Mouse (Mus musculus): ENCODE data around the gene Htr2a. TPM values are rescaled to one million over a fixed set of nuclear protein-coding genes. Genes with fewer than 3 reads are reported as not detected.

The Htr2a gene
- total RNA-seq, 2 experiments from 2014 or later = 24.5 to 29.3 TPM

DNA sequence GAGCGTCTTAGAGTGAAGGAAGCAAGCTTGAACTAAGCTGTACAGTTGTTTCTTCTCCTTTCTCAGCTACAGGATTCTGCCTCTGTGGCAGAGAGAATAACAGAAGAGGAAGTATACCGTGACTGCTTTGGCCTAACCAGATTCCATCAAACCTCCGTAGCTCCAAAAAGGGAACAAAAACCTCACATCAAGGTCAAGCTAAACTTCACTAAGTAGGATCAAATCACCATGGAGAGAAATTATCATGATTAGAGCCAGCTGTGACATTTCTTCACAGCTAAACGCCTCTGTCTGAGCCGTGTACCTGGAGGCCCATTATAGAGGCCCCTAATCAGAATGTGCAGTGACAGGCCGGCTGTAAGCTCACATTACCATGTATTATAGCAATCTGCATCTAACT lies 63.3 kb downstream of the Htr2a start:
- Histone ChIP-seq H3K4me3 (no peak overlapping the region), H3K27ac (no peak overlapping the region)
- intact Hi-C loops (cut with DNase I) = loop anchor here (10.0 kb wide), 1 partner anchor 1129 kb away; no protein-coding TSS in a partner anchor
- TF ChIP-seq CTCF (IDR thresholded peaks at IDR 0.05) = no peak
- no peak for DNase-seq (ENCODE audit: extremely low spot score in 1 of 2, low spot score in 2 of 2)

DNA sequence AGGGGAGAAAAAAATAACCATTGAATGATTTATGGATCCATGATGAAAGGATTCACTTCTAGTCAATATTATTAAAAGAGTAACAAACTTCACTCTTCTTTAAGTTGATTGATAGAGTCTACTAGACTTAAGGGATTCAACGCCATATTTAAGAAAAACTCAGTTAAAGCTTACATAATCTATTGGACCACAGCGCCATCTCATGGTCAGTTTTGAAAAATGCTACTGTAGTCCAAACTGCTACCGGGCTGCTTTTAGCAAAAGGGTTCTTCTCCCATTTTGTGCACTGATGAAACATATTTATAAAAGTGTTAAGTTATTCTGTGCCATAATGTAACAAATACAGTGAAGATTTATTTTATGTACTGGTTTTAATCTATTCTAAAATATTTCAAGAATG lies 68.4 kb downstream of the Htr2a start:
- DNase-seq (ENCODE audit: extremely low spot score in 1 of 2, low spot score in 2 of 2) = peak; percentile 28 to 33
- peak; percentile 77 for TF ChIP-seq CTCF (IDR thresholded peaks at IDR 0.05)
- intact Hi-C loops (cut with DNase I) = loop anchor here (2.0 to 10.0 kb wide), 5 partner anchors 66 to 1182 kb away; partner anchors contain the start of gene Sucla2
- no peak overlapping the region for H3K27ac ChIP-seq
- no peak overlapping the region for H3K4me3 ChIP-seq

DNA sequence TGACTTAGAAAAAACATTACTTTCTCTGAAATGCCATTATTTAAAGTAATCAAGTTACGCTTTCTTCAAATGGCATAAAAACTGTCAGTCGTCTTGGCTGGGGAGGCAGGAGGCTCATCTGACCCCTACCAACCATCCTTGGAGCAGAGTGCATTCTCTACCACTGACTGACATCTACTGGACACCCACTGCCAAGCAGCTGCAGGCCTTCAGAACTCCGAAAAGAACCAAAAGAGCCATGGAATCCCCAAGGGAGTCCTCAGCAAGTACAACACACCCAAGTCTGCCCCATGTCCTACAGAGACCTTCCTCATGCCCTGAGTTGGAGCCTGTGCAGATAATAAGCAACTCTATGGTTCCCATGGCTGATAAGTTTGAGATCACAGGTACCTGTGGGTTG lies 82.9 kb downstream of the Htr2a start:
- TF ChIP-seq CTCF (IDR thresholded peaks at IDR 0.05) = peak; percentile 35
- intact Hi-C loops (cut with DNase I) = no loop called here

DNA sequence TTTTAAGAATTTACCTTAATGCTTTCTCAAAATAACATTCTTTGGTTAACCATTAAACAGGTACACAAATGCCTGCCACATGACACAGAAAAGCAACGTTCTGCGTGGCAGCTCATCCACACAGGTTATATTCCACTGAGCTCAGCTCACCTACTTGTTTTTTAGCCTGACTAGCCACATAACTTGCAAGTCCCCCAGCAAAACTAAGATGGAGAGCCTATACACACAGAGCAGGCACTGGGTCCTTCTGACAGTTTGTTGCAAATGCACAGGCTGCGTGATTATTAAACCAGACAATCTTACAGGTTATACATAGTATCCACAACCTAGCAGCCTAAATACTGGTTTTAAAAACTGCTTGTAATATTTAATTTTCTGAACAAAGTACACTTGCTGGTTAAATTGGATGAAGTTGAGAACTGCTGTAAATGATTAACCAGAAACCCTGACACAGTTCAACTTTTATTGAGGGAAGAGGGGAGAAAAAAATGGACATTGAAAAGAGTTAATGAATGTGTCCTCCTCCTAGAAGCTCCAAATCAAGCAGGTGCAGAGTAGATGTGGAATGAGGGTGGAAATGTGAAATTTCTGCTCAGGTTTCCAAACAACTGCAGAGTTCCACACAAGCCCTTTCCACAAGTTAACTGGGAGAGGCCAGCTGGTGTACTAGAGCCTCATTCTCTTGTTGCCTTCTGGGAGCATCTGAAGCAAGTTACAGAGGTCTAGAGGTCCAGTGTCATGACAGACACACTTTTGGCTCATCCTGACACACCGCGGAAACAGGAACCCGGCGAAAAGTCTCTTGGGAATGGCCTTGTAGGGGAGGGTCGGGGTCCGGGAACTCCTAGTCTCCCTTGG lies 90.8 kb downstream of the Htr2a start:
- intact Hi-C loops (cut with DNase I) = no loop called here
- TF ChIP-seq CTCF (IDR thresholded peaks at IDR 0.05) = no peak
- H3K4me3 ChIP-seq = peak overlapping the region; percentile 63
- no peak for DNase-seq (ENCODE audit: extremely low spot score in 1 of 2, low spot score in 2 of 2)
- H3K27ac ChIP-seq = no peak overlapping the region

More for the DNA sequence above, 82.9 kb downstream of the Htr2a start:
- DNase-seq (ENCODE audit: extremely low spot score in 1 of 2, low spot score in 2 of 2) = no peak
- Histone ChIP-seq H3K27ac (no peak overlapping the region), H3K4me3 (no peak overlapping the region)

DNA sequence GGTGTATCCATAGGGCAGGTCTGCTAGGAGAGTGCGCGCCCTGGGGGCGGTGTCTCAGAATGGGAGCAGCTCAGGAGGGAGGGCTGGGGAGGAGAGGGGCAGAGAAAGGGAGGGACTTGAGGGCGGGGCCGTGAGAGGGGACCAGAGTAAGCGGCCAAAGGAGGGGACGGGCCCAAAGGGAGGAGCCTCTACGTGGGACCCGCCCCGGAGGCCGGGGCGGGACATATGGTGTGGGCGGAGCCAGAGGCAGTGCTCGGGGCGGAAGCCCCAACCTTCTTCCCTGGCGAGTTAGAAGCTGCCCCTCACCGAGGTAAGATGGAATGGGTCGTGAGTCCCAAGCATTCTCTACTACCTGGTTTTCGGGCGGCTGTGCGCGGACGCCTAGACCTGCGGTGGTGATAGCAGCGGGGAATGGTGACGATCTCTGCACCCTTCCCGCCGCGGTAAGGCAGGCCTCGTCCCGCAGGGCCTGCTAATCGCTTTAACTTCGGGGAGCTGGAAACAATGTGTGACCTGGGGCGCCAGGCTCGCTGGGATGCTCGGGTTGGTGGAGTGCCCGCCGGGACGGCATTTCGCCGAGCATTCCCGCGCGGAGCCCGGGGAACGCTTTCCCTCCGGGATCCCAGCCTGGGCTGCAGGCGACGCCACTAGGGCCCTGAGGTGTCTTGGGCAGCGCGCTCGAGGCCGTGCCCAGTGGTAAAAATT lies 91.6 kb downstream of the Htr2a start, which contains the start of gene Esd:
Gene Esd (plus strand): TSS at position 219 of the 705 bp plus-strand sequence.
- H3K27ac ChIP-seq = peak within 1 kb of the TSS; percentile 56
- intact Hi-C loops (cut with DNase I) = no loop called here
- H3K4me3 ChIP-seq = peak within 1 kb of the TSS; percentile 63
- DNase-seq (ENCODE audit: extremely low spot score in 1 of 2, low spot score in 2 of 2) = peak; percentile 78 to 88
- no peak for TF ChIP-seq CTCF (IDR thresholded peaks at IDR 0.05)

DNA sequence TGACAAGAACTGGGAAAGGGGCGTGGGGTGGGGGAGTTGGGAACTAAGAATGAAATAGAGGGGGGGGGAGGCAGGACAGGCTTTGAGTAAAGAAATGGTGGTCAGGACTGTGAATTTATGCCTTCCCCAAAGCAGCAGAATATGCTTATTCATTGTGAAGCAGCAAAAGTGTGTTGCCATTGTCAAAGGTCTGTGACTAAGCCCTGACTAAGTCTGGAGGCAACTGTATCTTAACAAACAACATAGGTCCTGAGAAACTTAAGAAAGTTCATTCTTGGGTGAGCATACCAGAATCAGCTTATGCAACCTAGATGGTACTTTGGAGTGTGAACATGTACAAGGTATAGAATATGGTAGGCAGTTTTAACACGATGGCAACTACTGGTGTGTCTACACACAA lies 92.8 kb downstream of the Htr2a start:
- Histone ChIP-seq H3K4me3 (no peak overlapping the region), H3K27ac (no peak overlapping the region)
- no peak for DNase-seq (ENCODE audit: extremely low spot score in 1 of 2, low spot score in 2 of 2)
- no peak for TF ChIP-seq CTCF (IDR thresholded peaks at IDR 0.05)
- intact Hi-C loops (cut with DNase I) = no loop called here

DNA sequence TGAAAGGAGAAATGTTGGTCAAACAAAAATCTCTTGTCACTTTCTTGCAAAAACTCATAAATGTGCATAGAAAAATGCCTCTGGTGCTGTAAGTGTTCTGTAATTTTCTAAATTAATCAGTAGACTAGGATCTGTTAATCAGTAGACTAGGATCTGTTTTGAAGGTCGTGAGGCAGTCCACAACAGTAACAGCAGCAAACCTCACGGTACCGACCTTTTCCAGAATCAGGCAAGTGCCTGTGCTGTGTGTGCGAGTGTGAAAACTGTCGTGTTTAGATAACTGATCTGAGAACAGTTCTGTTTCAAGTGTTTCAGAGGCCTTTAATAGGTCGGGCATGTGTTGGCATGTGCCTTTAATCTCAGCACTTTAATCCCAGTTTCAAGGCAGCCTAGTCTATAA lies 94.8 kb downstream of the Htr2a start:
- Histone ChIP-seq H3K27ac (no peak overlapping the region), H3K4me3 (no peak overlapping the region)
- DNase-seq (ENCODE audit: extremely low spot score in 1 of 2, low spot score in 2 of 2) = no peak
- TF ChIP-seq CTCF (IDR thresholded peaks at IDR 0.05) = no peak
- intact Hi-C loops (cut with DNase I) = no loop called here

DNA sequence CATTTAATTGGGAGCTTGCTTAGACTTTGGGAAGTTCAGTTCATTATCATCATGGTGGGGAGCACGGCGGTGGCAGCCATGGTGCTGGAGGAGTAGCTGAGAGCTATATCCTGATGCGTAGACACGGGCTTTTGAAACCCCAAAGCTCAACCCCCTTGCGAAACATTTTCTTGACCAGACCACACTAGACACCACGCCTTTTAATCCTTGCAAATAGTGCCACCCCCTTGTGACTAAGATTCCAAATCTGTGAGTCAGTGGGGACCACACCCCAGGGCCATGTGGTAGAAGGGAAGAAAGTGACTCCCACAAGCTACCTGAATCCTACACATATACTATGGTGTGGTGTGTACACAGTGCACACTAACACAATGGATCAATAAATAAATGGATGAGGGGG lies 96.2 kb downstream of the Htr2a start:
- no peak for DNase-seq (ENCODE audit: extremely low spot score in 1 of 2, low spot score in 2 of 2)
- TF ChIP-seq CTCF (IDR thresholded peaks at IDR 0.05) = no peak
- H3K27ac ChIP-seq = no peak overlapping the region
- intact Hi-C loops (cut with DNase I) = no loop called here
- H3K4me3 ChIP-seq = no peak overlapping the region

Other genes starting within 250 kb of the Htr2a start
- 10 to 100 TPM; 75.3 to 87.6 TPM for gene Esd, start 91.5 kb downstream of the Htr2a start, total RNA-seq (2021)

Measured in left cerebral cortex, adult 2 months (tissue).